Mouse (Mus musculus): ENCODE measurements around the gene Lmx1a. TPM values are rescaled to one million over a fixed set of nuclear protein-coding genes. Genes with fewer than 3 reads are reported as not detected.

Lmx1a gene
- total RNA-seq, 2 experiments from 2014 or later: not detected

DNA sequence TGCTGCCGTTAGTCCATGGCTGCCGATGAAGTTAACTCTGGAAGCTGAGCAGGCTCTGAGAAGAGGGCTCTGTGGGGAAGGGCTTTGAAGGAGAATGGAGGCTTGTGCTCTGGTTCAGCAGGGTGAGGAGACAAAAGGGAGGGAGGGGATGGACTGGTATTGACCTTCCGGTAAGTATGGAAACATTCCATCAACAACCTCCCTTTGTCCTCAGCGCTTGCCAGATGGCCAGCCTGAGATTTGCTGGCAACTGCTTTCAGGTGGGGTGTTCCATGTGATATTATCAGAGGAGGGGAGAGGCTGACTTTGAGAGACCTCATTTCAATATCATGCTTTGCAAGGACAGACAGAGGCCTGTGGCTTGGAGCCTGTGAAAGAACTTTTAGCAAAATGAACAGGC is 165.8 kb downstream of the Lmx1a start:
- no peak for DNase-seq (ENCODE audit: low spot score)
- intact Hi-C loops (cut with DNase I): no loop called here

DNA sequence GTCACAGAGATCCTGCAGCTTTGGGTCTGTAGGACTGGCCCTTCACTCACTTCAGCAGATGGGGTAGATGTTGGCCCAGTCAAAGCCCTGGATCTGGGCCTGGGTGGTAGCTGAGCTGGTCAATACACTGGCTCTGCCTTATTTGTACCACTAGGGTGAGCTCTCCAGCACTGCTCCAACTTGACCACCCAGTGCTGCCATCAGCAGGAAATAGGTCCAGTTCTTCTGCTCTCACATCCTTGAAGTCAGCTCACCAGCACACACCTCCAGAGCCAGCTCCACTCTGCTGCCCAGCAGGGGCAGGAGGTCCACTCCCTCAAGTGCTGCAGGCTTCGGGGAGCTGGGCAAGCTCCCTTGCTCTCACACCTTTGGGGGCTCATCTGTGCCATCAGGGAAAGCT is 183.0 kb downstream of the Lmx1a start:
- no peak for DNase-seq (ENCODE audit: low spot score)
- intact Hi-C loops (cut with DNase I): no loop called here

DNA sequence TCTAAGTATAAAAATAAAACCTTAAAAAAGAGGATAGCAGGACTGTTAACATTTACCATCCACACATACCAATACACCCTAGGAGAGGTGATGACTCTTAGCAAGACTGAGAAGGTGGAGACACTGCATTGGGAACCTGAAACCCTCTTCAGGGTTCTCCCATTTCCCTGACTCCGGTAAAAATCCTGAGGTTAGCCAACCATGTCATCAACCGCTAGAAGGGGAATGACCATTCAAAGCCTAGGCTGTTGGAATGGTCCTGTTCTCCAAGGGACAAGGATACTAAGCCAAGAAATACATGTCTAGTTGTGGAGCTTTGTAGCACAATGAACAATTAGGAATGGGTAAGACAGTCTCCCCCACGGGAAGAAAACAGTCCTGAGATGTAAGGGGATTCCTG is 185.1 kb downstream of the Lmx1a start:
- no peak for DNase-seq (ENCODE audit: low spot score)
- intact Hi-C loops (cut with DNase I): no loop called here

DNA sequence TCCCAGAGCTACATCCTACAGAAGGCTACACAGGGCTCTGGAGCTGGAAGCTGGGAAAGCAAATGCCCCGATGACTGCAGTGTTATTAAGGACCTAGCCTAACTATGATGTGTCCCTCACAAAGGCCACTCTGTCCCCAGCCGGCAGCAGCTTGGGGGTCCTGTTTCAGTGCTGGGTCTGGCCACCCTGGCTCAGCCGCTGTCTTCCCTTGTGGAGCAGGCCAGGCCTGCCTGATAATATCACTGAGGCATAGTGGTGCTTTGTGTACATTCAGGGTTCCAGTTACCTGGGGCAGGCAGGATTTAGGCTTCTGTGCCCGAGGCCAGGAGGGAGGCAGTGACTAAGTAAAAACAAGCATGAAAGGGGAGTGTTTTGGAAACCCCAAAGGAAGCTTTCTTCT is 188.9 kb downstream of the Lmx1a start:
- no peak for DNase-seq (ENCODE audit: low spot score)
- intact Hi-C loops (cut with DNase I): no loop called here

DNA sequence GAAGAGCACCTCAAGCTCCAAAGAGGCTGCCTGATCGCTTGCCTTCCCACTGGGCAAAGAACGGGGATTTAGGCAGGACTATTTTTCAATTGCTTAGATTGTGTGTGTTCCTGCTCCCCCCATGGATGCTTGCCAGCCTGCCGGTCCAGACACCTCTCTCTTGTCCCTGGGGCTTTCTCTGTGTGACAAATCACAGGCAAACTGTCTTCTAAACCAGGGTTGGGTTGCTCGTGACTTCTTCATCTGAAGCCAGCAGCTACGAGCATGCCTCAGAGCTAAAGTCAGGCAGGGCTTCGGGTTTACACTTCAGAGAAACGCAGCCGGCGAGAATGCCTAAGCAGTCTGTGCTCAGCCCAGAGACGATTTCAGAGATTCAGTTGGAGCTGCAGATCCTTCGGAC is 189.3 kb downstream of the Lmx1a start:
- intact Hi-C loops (cut with DNase I): no loop called here
- DNase-seq (ENCODE audit: low spot score): no peak

DNA sequence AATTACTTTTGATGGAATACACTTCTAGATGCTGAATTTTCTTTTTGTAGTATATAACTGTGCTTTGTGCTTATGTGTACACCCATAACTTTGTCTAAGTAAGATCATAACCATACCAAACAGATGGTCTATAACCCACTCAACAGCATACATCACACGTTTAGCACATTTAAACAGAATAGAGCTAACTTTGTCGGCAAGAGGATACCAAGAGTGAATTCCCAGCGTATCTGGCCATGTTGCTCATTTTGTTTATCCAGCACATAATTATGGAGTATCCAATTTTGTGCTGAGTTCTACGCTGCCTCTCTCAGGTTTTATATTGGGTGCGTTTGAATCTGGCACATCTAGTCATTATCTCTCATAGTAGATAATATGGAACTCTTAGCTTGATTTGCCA is 196.7 kb downstream of the Lmx1a start:
- intact Hi-C loops (cut with DNase I): no loop called here
- no peak for DNase-seq (ENCODE audit: low spot score)

DNA sequence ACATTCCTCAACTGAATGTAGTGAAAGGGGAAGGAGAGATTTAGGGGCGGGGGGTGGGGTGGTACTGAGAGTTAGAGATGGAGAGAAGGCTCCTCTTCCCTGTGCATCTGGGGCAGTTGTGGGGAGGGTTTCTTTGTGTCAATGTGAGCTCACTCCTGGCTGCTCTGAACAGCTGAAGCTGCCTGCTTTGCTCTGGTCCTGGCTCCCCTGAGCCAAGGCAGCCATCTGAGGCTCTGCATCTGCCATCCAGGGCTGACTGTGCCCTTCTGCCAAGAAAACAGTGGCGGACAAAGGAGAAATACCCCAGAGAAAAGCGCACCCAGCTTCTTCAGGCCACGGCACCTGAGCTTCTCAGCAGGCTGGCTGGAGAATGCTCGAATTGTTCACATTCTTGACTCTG is 199.1 kb downstream of the Lmx1a start:
- intact Hi-C loops (cut with DNase I): no loop called here
- DNase-seq (ENCODE audit: low spot score): no peak

DNA sequence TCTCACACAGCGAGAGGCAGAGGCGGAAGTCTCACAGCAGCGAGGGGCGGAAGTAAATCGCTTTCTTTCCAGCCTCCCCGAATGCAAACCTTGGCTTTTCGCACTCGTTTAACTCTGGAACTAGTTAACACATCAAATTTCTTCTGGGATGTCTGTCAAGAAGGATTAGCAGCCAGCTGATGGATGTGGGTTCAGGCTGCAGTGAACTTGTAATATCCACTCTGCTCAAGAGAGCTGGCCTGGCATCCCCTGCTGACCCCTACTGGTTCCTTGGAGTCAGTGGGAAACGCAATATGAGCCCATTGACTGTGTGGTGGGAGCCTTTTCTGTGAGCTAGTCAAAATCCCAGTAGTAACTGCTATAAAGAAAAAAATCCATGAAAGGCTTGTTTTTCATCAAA is 199.8 kb downstream of the Lmx1a start:
- DNase-seq (ENCODE audit: low spot score): no peak

DNA sequence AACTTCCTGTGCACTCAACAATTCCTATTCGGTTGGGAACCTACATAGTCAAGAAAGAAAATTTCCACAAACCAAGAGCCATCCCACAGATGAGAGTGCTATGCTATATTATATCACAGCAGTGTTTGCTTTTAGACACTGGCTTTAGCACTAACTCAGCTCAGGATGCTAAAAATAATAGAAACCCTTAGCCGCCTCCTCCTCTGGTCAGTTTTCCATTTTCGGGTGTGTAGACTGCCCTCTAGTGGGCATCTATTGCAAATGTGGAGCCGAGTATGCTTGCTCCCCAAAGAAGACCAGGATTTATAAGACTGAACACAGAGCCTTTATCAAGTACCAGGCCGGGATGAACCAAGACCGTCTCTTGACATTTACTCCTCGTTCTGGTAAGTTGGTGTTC is 207.2 kb downstream of the Lmx1a start:
- DNase-seq (ENCODE audit: low spot score): no peak
- intact Hi-C loops (cut with DNase I): loop anchor here (10.0 kb wide), 1 partner anchor 481 kb away; no protein-coding TSS in a partner anchor

More for the DNA sequence above, 199.8 kb downstream of the Lmx1a start:
- intact Hi-C loops (cut with DNase I): no loop called here

Other genes with a start within 250 kb of the Lmx1a start
- 1 to 10 TPM in 1 of 2 experiments, under 1 TPM in 1; 0.75 to 2.1 TPM for gene Lrrc52, start 222.5 kb upstream of the Lmx1a start, total RNA-seq (2021)
- gene Rxrg, start 90.9 kb upstream of the Lmx1a start, total RNA-seq (2021): 10 to 100 TPM; 63.8 to 66.6 TPM

Measured in heart, postnatal 25 days (tissue).